Mouse (Mus musculus): ENCODE measurements at regions not wholly inside any gene's neighbourhood (a gene's known extent, or its start where the extent isn't known, plus 50 kb on each side); places are given as distances from the start of the nearest gene placed in this dataset.

DNA sequence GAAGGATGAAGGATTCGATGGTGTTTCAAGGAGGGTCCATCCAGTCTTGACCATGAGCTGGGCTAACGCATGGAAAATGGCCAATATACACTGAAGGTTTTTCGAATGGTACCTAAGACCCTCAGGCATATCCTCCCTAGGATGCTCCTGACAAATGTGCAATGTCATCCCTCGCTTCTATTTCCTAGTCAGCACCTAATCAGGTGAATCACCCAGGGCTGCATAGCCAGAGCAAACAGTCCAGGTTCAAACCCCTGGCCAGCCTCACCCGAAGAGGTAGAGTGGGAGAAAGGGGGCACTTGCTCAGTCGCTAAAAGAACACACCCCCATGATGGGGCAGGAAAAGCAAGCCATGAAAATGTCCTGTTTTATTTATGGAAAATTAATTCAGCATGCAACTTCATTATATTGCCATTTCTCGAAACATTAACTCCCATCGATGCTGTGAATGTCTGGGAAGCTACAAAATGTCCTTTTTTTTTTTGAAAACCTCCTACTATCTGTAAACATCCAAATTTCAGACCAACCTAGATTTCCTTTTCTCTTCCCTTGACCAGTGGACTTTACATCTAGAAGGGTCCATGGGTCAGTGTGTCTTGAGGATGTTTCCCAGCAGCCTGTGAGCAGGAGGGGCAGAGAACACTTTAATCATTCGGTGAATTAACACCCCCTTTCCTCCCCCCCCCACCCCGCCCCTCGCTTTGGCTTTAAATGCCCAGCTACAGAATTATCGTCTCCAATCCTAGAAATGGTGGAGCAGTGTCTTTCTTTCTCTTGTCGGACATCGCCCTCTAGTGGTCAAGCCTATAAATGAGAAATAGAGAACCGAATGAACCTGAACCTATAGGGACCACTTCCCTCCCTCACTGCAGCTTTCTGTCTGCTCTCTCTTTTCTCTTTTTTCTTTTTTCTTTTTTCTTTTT, 68.8 kb upstream of the Il12b start:
- DNase-seq (ENCODE audit: low spot score in 2 of 2): peak; percentile 25 to 59

DNA sequence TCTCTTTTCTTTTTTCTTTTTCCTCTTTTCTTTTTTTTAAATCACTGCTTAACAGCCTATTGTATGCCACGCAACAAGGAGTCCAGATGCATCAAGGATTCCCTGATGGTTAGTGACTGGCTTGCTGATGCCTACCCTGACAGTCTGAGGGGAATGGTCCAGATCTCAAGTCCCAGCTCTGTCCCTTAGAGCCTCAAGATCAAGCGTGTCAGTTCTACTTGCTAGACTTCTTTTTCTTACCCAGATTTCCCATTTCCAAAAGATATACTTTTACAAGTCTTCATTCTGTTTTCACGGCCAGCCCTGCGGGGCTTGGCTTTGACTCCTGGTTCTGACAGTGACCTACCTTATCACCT, 68.1 kb upstream of the Il12b start:
- DNase-seq (ENCODE audit: low spot score in 2 of 2): no peak

DNA sequence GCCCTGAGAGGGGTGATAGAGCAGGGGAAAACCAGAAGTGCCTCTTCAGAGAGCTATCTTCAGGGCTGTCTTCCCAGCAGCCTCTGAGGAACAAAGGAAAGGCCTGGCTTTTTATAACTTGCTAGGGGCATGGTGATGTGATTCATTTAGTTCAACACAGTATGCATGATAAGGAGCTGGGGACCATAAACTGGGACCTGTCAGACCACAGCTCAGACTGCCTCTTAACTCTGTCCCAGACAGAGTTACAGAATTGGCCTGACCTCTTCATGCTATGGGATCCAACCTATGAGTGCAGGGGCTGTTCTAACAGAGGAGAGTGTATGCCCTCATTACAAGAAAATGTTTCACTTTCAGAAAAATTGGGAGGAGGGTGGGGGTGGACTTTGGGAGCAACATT, 59.3 kb upstream of the Il12b start:
- DNase-seq (ENCODE audit: low spot score in 2 of 2): no peak

DNA sequence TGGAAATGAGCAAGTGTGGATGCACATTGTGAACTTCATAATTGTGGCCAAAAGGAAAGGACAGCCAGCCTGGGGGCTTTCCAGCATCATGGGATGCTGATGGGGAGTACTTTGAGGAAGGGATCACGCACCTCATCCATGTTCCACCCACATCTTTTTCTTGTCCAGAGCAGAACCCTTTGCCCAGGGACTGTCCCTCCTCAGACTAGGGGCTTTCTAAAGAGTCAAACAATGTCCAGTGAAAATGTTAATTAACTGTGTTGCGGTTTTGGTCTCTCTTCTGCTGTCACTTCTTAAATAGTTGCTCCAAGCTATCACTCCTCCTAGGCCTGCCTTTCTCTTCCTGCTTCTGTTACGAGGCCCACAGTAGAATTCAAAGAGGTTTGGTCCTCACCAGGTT, 51.6 kb upstream of the Il12b start:
- no peak for DNase-seq (ENCODE audit: low spot score in 2 of 2)

DNA sequence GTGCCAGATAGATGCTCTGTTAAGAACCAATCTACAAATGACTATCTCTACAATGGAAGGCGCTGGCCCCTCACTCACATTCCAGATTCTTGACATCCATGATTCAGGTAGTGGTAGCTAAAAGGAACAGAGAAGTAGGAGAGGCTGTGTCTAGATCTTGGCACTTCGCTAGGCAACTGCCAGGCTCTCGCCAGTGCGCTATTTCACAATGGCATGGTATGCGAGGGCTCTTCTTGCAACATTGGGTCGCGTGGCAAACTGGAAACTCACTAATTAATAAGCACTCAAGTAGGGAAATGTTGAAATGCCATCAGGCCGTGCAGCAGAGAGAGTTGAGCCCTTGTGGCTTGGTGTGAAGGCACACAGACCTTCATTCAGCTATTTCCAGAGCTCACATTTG, 50.3 kb upstream of the Il12b start:
- no peak for DNase-seq (ENCODE audit: low spot score in 2 of 2)

Measured in frontal cortex, postnatal 10 days (tissue).